Mouse (Mus musculus): ENCODE measurements at regions not wholly inside any gene's neighbourhood (a gene's known extent, or its start where the extent isn't known, plus 50 kb on each side); places are given as distances from the start of the nearest gene placed in this dataset.

GRCm38 (mm10) chr10:118792352-118793100, 77.5 kb downstream of the Dyrk2 start:
- TF ChIP-seq CTCF (IDR thresholded peaks at IDR 0.05; ENCODE audit: low read depth, low read length) (no peak), POLR2A (IDR thresholded peaks at IDR 0.05; ENCODE audit: borderline replicate concordance, low read depth, low read length) (no peak)
